Comparison of ENCODE assay signal across 31 mouse cellular contexts in the genomic region with DNA sequence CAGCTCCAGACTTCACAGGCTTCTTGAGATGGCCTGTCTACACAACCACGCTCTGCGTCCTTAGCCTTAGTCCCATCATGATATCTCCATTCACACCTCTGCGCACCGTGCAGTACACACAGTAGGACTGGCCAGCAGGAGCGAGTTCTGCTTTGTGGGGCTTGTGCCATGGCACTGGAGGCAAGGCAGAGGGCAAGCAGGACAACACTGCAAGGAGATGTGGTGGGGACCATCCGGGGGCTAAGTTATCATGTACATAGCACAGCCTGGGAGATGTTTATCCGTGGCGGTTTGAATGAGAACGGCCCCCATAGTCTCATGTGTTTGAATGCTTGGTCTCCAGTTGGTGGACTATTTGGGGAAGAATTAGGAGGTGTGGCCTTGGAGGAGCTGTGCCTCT. TPM values are rescaled to one million over a fixed set of nuclear protein-coding genes. Genes with fewer than 3 reads are reported as not detected.
"Had no signal": no experiment of that assay in that cellular context is flagged by ENCODE, and none has a peak within 500 bp of the region (broad histone marks: within the 10 kb centered on the region; RNA-seq: fewer than 3 reads in every experiment).

No protein-coding gene starts in this region.

- H3K4me3 ChIP-seq: embryonic facial prominence, embryonic 10.5 days; embryonic facial prominence, embryonic 12.5 days; embryonic facial prominence, embryonic 13.5 days; embryonic facial prominence, embryonic 15.5 days; erythroblast, embryonic 14.5 days; forebrain, embryonic 10.5 days; forebrain, embryonic 12.5 days; forebrain, embryonic 13.5 days; forebrain, embryonic 15.5 days; gastrocnemius, adult 2 months; heart, adult 2 months had no signal

- H3K27ac ChIP-seq: embryonic facial prominence, embryonic 10.5 days; embryonic facial prominence, embryonic 12.5 days; embryonic facial prominence, embryonic 13.5 days; embryonic facial prominence, embryonic 15.5 days; forebrain, embryonic 10.5 days; forebrain, embryonic 12.5 days; forebrain, embryonic 13.5 days; forebrain, embryonic 15.5 days; gastrocnemius, adult 2 months; heart, adult 2 months had no signal

- DNase-seq: cerebellum, adult 2 months; cerebellum, adult 8-10 months; cerebellum, adult 9-10 months; cerebellum, adult 9-11 months; cerebellum, postnatal 10 days; cerebellum, postnatal 14 days; cerebellum, postnatal 25 days; cerebellum, postnatal 36 days; embryo, embryonic 11 days; forebrain, postnatal 0 days; gastrocnemius, adult 2 months; gastrocnemius, postnatal 10 days; gastrocnemius, postnatal 14 days; gastrocnemius, postnatal 25 days; gastrocnemius, postnatal 36 days; heart, adult 18-20 months; heart, adult 2 months had no signal

- H3K4me2 ChIP-seq: embryonic facial prominence, embryonic 12.5 days; embryonic facial prominence, embryonic 13.5 days; embryonic facial prominence, embryonic 15.5 days; forebrain, embryonic 12.5 days; forebrain, embryonic 13.5 days; forebrain, embryonic 15.5 days had no signal

- ATAC-seq: forebrain, embryonic 13.5 days; forebrain, embryonic 14.5 days; forebrain, embryonic 15.5 days; forebrain, embryonic 16.5 days; forebrain, postnatal 0 days had no signal

- H3K9ac ChIP-seq: embryonic facial prominence, embryonic 12.5 days; embryonic facial prominence, embryonic 13.5 days; embryonic facial prominence, embryonic 15.5 days; forebrain, embryonic 12.5 days; forebrain, embryonic 13.5 days; forebrain, embryonic 15.5 days; forebrain, postnatal 0 days had no signal

- H3K9me3 ChIP-seq: embryonic facial prominence, embryonic 10.5 days; embryonic facial prominence, embryonic 12.5 days; embryonic facial prominence, embryonic 13.5 days; embryonic facial prominence, embryonic 15.5 days; forebrain, embryonic 10.5 days; forebrain, embryonic 12.5 days; forebrain, embryonic 13.5 days; forebrain, embryonic 15.5 days had no signal

- H3K27me3 ChIP-seq: embryonic facial prominence, embryonic 12.5 days; embryonic facial prominence, embryonic 13.5 days; embryonic facial prominence, embryonic 15.5 days; forebrain, embryonic 12.5 days; forebrain, embryonic 13.5 days; forebrain, embryonic 15.5 days had no signal

- H3K36me3 ChIP-seq: forebrain, embryonic 12.5 days had no signal

RNA-seq across cellular contexts. Expression of a gene that starts 15.6 kb away (rescaled TPM):
- total RNA-seq: gastrocnemius, adult 2 months; gastrocnemius, adult 8-10 months; gastrocnemius, postnatal 36 days had no signal
- polyA plus RNA-seq: cortical plate, adult 2 months; frontal cortex, adult 2 months had no signal
